Mouse (Mus musculus): ENCODE measurements around the gene Myo18a. TPM values are rescaled to one million over a fixed set of nuclear protein-coding genes. Genes with fewer than 3 reads are reported as not detected.

Gene Myo18a
- polyA plus RNA-seq, 1 experiment, result 13.6 TPM

GRCm38 (mm10) chr11:77858589-77858988 lies 95.5 kb downstream of the Myo18a start:
- Histone ChIP-seq H3K36me3 (ENCODE audit: control insufficient read depth, insufficient read depth, low read length) (no peaks in the 10 kb centered on the region), H3K27me3 (ENCODE audit: control insufficient read depth, insufficient read depth, low read length) (no peaks in the 10 kb centered on the region), H3K4me1 (ENCODE audit: control insufficient read depth, insufficient read depth, low read length) (peaks cover 3% of the 10 kb centered on the region), H3K4me3 (ENCODE audit: control insufficient read depth, low read depth, low read length) (no peak overlapping the region), H3K27ac (ENCODE audit: control insufficient read depth, insufficient read depth, low read depth, low read length) (no peak overlapping the region)
- TF ChIP-seq POLR2A (IDR thresholded peaks at IDR 0.05; ENCODE audit: control insufficient read depth, low read depth, low read length), result no peak
- no peak for TF ChIP-seq CTCF (IDR thresholded peaks at IDR 0.05; ENCODE audit: control insufficient read depth, insufficient read depth, insufficient replicate concordance, low read depth, low read length)

GRCm38 (mm10) chr11:77860947-77861346 lies 97.9 kb downstream of the Myo18a start:
- H3K27me3 ChIP-seq (ENCODE audit: control insufficient read depth, insufficient read depth, low read length), result no peaks in the 10 kb centered on the region
- H3K4me3 ChIP-seq (ENCODE audit: control insufficient read depth, low read depth, low read length), result no peak overlapping the region
- no peaks in the 10 kb centered on the region for H3K36me3 ChIP-seq (ENCODE audit: control insufficient read depth, insufficient read depth, low read length)
- TF ChIP-seq POLR2A (IDR thresholded peaks at IDR 0.05; ENCODE audit: control insufficient read depth, low read depth, low read length) (no peak), CTCF (IDR thresholded peaks at IDR 0.05; ENCODE audit: control insufficient read depth, insufficient read depth, insufficient replicate concordance, low read depth, low read length) (no peak)
- H3K4me1 ChIP-seq (ENCODE audit: control insufficient read depth, insufficient read depth, low read length), result peaks cover 3% of the 10 kb centered on the region
- H3K27ac ChIP-seq (ENCODE audit: control insufficient read depth, insufficient read depth, low read depth, low read length), result no peak overlapping the region

- Histone ChIP-seq H3K4me1 (ENCODE audit: control insufficient read depth, insufficient read depth, low read length) (peaks cover 3% of the 10 kb centered on the region), H3K4me3 (ENCODE audit: control insufficient read depth, low read depth, low read length) (no peak overlapping the region), H3K36me3 (ENCODE audit: control insufficient read depth, insufficient read depth, low read length) (no peaks in the 10 kb centered on the region), H3K27ac (ENCODE audit: control insufficient read depth, insufficient read depth, low read depth, low read length) (no peak overlapping the region), H3K27me3 (ENCODE audit: control insufficient read depth, insufficient read depth, low read length) (no peaks in the 10 kb centered on the region)
- TF ChIP-seq POLR2A (IDR thresholded peaks at IDR 0.05; ENCODE audit: control insufficient read depth, low read depth, low read length) (no peak), CTCF (IDR thresholded peaks at IDR 0.05; ENCODE audit: control insufficient read depth, insufficient read depth, insufficient replicate concordance, low read depth, low read length) (no peak)
Observed at GRCm38 (mm10) chr11:77862887-77863286, 99.8 kb downstream of the Myo18a start.

- no peaks in the 10 kb centered on the region for H3K36me3 ChIP-seq (ENCODE audit: control insufficient read depth, insufficient read depth, low read length)
- H3K27ac ChIP-seq (ENCODE audit: control insufficient read depth, insufficient read depth, low read depth, low read length), result no peak overlapping the region
- no peaks in the 10 kb centered on the region for H3K27me3 ChIP-seq (ENCODE audit: control insufficient read depth, insufficient read depth, low read length)
- no peaks in the 10 kb centered on the region for H3K4me1 ChIP-seq (ENCODE audit: control insufficient read depth, insufficient read depth, low read length)
- TF ChIP-seq POLR2A (IDR thresholded peaks at IDR 0.05; ENCODE audit: control insufficient read depth, low read depth, low read length) (no peak), CTCF (IDR thresholded peaks at IDR 0.05; ENCODE audit: control insufficient read depth, insufficient read depth, insufficient replicate concordance, low read depth, low read length) (no peak)
- no peak overlapping the region for H3K4me3 ChIP-seq (ENCODE audit: control insufficient read depth, low read depth, low read length)
Observed at GRCm38 (mm10) chr11:77864771-77865170, 101.7 kb downstream of the Myo18a start.

- Histone ChIP-seq H3K4me1 (ENCODE audit: control insufficient read depth, insufficient read depth, low read length) (no peaks in the 10 kb centered on the region), H3K27ac (ENCODE audit: control insufficient read depth, insufficient read depth, low read depth, low read length) (no peak overlapping the region), H3K36me3 (ENCODE audit: control insufficient read depth, insufficient read depth, low read length) (no peaks in the 10 kb centered on the region), H3K4me3 (ENCODE audit: control insufficient read depth, low read depth, low read length) (no peak overlapping the region), H3K27me3 (ENCODE audit: control insufficient read depth, insufficient read depth, low read length) (no peaks in the 10 kb centered on the region)
- TF ChIP-seq CTCF (IDR thresholded peaks at IDR 0.05; ENCODE audit: control insufficient read depth, insufficient read depth, insufficient replicate concordance, low read depth, low read length), result no peak
- no peak for TF ChIP-seq POLR2A (IDR thresholded peaks at IDR 0.05; ENCODE audit: control insufficient read depth, low read depth, low read length)
Observed at GRCm38 (mm10) chr11:77867419-77868083, 104.5 kb downstream of the Myo18a start.

- no peaks in the 10 kb centered on the region for H3K36me3 ChIP-seq (ENCODE audit: control insufficient read depth, insufficient read depth, low read length)
- no peak overlapping the region for H3K27ac ChIP-seq (ENCODE audit: control insufficient read depth, insufficient read depth, low read depth, low read length)
- no peak for TF ChIP-seq POLR2A (IDR thresholded peaks at IDR 0.05; ENCODE audit: control insufficient read depth, low read depth, low read length)
- TF ChIP-seq CTCF (IDR thresholded peaks at IDR 0.05; ENCODE audit: control insufficient read depth, insufficient read depth, insufficient replicate concordance, low read depth, low read length), result no peak
- H3K4me3 ChIP-seq (ENCODE audit: control insufficient read depth, low read depth, low read length), result no peak overlapping the region
- H3K4me1 ChIP-seq (ENCODE audit: control insufficient read depth, insufficient read depth, low read length), result peaks cover 7% of the 10 kb centered on the region
- H3K27me3 ChIP-seq (ENCODE audit: control insufficient read depth, insufficient read depth, low read length), result no peaks in the 10 kb centered on the region
Observed at GRCm38 (mm10) chr11:77871436-77871835, 108.4 kb downstream of the Myo18a start.

GRCm38 (mm10) chr11:77872236-77872635 lies 109.2 kb downstream of the Myo18a start:
- H3K4me3 ChIP-seq (ENCODE audit: control insufficient read depth, low read depth, low read length), result no peak overlapping the region
- no peak overlapping the region for H3K27ac ChIP-seq (ENCODE audit: control insufficient read depth, insufficient read depth, low read depth, low read length)
- H3K36me3 ChIP-seq (ENCODE audit: control insufficient read depth, insufficient read depth, low read length), result no peaks in the 10 kb centered on the region
- H3K4me1 ChIP-seq (ENCODE audit: control insufficient read depth, insufficient read depth, low read length), result peaks cover 13% of the 10 kb centered on the region
- no peak for TF ChIP-seq POLR2A (IDR thresholded peaks at IDR 0.05; ENCODE audit: control insufficient read depth, low read depth, low read length)
- no peak for TF ChIP-seq CTCF (IDR thresholded peaks at IDR 0.05; ENCODE audit: control insufficient read depth, insufficient read depth, insufficient replicate concordance, low read depth, low read length)
- no peaks in the 10 kb centered on the region for H3K27me3 ChIP-seq (ENCODE audit: control insufficient read depth, insufficient read depth, low read length)

Data from testis, adult 2 months (tissue).